Mouse (Mus musculus): ENCODE measurements around the gene Tas1r3.
A peak's percentile ranks its signal among the peaks of the same experiment; 100 is the strongest.

Gene Tas1r3

GRCm38 (mm10) chr4:155886330-155886729 is 23.2 kb upstream of the Tas1r3 start:
- no peak for DNase-seq

DNA sequence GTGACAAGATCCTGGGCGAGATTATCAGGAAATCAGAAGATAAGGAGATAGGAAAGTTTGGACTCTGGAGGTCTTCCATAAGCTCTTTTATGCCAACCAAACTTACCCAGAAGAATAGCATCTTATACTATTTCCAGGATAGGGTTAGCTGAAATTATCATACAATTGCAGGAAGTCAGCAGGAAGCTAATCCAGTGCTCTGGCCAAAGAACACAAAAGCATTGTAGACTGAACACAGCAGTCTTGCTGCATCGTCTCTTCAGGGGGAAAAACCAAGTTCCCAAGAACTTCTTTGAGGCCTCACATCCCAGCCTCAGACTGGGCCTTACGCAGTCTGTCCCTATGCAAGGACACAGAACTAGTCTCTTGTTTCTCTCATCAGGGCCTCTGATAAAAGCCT is 20.4 kb upstream of the Tas1r3 start:
- DNase-seq: no peak

DNA sequence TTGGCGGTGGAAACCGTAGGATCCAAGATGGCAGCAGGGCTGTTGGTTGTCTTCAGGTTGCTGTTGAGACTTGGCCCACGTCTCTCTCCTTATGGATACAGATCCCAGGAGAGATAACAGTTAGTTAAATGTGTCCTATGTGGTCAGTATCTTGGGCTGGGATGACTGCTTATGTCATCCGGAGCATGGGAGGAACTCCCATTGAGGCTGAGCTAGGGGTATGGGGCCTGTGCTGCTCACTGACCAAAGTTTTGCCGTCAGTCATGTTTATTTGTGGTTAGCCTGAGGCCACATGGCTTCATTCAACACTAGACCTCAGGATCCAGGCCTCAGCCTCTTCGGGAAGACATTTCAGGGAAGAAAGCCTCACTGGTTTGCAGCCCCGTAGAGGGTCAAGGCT is 8.2 kb upstream of the Tas1r3 start:
- no peak for DNase-seq

- peak; percentile 97 for DNase-seq
Observed at GRCm38 (mm10) chr4:155869317-155870033, 6.3 kb upstream of the Tas1r3 start, which contains the start of the genes Cptp and Ints11. Gene Cptp, minus strand, starts transcription at chr4:155869440. Gene Ints11, plus strand, starts transcription at chr4:155869546.

DNA sequence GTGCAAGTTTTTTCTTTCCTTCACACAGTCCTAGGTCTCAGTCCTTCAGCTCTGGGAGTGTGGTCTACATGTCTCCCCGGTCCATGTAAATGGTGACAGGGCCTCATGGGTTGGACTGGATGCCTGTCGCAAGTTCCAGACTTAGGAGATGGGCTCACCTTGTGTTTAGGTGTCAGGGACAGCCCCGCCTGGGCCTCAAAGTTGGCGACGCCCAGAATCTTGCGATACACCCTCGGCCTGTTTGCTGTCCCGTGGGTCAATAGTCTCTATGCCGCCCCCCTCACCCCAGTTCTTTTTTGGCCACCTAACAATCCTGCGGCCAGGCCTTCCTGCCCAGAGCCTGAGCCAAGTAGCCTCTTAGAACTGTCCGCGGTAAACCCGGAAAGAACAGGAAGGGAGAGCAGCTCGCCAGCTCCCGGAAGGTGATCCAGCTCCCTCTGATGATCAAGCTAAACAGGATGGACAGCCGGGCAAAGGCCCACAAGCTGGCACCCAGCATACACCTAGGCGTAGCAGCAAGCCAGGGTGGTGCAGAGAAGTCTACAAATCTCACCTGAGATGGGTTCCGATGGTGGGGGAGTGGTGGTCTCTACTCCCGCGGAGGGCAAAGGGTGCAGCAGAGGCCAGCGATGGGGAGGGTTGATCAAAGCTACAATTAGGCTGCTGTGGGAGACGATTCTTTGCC is 5.6 kb upstream of the Tas1r3 start:
- DNase-seq: no peak

DNA sequence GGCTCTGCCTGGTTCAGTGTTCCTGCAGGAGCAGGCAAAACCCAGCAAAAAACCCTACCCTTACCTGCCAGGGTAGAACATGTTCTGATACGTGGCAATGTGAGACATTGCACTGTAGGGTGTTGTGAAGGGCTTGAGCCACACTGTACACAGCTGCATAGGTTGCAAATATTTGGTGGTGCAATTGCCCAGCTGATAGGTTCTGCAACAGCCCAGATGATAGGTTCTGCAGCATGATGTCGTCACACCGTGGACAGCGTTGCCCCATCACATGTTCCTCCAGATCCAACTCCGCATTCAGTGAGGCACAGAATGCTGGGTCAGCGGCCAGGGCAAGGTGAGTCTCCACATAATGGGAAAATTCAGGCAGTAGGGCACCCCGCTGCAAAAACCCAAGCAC is 1.4 kb downstream of the Tas1r3 start:
- no peak for DNase-seq

- peak; percentile 85 for DNase-seq
Observed at GRCm38 (mm10) chr4:155859318-155859717, 3.8 kb downstream of the Tas1r3 start.

- DNase-seq: no peak
Observed at GRCm38 (mm10) chr4:155856881-155857280, 6.3 kb downstream of the Tas1r3 start.

DNA sequence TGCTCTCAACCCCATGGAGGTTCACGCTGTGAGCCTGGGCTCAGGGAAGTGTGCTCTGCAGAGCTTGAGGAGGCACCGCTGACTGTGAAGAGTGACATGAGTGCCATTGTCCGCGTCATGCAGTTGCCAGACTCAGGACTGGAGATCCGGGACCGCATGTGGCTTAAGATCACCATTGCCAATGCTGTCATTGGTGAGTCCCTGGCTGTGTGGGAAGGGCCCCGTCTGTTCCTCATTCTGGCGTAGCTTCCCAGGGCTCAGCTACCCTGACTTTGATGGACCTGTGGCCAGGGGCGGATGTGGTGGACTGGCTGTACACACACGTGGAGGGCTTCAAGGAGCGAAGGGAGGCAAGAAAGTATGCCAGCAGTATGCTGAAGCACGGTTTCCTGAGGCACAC is 7.1 kb downstream of the Tas1r3 start:
- DNase-seq: no peak

DNA sequence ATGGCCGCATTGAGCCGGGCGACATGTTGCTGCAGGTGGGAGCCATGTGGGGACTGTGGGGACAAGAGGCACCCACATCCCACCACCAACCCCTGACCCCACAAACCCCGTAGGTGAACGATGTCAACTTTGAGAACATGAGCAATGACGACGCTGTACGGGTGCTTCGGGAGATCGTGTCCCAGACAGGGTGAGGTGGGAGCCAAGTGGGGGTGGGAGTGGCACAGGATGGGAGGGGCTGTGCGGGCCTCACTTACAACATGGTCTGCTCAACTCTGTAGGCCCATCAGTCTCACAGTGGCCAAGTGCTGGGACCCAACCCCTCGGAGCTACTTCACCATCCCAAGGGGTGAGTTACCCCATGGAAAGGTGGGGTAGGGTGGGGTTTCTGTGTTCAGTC is 8.2 kb downstream of the Tas1r3 start:
- no peak for DNase-seq

DNA sequence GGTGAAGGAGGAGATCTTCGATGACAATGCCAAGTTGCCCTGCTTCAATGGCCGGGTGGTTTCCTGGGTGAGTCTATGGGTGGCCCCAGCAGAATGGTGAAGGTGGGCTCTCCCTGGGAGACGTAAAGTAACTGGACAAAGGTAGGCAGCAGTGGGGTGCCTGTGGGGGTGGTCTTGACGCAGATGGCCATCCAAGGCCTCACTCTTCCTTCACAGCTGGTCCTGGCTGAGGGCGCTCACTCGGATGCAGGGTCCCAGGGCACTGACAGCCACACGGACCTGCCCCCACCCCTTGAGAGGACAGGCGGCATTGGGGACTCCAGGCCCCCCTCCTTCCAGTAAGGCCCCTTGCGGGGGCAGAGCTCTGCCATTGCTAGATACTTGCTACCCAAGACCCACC is 9.7 kb downstream of the Tas1r3 start:
- DNase-seq: no peak

DNA sequence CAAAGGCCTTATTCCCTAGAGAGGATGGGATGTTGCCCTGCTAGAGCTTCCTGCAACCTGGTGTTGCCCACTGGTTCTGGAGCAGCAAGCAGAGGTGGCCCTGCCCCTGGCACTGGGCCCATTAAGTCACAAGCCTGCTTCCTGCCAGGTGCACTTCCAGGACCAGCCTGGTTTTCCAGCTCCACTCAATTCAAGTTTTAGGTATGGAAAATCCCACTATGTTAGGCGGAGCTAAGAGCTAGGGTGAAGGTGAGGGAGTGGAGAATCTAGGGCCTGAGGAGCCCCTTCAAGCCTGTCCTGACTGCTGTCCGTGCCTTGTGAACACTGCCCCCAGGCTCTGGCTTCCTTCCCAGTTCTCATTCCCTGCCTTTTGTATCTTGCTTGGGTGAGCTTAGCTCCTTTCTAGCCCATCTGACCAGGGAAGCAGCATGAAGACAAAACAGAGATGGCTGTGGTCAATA is 11.2 kb downstream of the Tas1r3 start:
- DNase-seq: no peak

- no peak for DNase-seq
Observed at GRCm38 (mm10) chr4:155851368-155851767, 11.8 kb downstream of the Tas1r3 start.

DNA sequence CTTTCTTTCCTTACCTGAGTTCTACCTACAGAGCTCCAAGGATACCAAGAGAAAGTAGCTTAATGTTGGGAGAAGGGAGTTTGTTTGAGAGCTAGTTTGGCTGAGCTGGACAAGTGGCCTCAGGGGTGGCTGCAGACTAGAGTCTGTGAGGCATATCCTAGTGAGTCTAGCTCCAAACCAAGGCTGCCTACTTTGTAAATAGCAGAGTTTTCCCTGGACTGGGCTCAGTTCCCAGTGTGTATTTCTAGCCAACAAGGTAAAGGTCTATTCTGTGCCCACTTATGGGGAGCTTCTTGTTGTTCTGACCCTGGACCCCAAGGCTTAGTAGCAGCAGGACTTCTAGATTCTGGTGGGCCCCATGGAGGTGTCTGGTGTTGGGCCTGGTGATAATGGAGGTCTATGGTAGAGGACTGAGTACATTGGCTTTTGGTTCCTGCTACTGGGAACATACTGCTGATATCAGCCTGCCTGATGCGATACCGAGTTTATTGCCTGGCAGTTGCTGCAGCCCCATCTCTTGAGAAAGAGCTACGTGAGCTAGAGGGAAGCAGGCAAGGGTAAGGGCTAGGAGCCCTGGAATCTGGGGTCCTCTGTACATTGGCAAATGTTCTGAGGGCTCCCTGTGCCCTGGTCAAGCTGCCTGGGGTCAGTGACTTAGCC is 13.2 kb downstream of the Tas1r3 start:
- DNase-seq: no peak

DNA sequence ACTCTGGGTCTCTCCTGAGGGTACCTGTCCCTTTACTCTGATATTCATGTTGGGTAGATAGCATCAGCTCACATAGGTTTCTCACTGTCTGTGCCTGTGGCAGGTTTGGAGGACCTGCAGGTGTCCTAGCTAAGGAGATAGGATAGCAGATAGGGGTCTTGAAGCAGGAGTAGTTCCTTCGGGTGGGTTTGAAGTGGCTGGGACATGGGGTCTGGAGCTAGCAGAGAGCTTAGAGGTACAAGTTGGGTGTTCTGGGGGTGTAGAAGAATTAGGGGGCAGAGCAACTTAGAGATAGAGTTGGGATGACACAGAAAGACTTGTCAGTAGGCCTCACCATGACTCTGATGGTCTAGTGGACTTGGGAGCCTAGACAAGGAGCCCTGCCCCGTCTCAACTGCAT is 13.8 kb downstream of the Tas1r3 start:
- DNase-seq: no peak

DNA sequence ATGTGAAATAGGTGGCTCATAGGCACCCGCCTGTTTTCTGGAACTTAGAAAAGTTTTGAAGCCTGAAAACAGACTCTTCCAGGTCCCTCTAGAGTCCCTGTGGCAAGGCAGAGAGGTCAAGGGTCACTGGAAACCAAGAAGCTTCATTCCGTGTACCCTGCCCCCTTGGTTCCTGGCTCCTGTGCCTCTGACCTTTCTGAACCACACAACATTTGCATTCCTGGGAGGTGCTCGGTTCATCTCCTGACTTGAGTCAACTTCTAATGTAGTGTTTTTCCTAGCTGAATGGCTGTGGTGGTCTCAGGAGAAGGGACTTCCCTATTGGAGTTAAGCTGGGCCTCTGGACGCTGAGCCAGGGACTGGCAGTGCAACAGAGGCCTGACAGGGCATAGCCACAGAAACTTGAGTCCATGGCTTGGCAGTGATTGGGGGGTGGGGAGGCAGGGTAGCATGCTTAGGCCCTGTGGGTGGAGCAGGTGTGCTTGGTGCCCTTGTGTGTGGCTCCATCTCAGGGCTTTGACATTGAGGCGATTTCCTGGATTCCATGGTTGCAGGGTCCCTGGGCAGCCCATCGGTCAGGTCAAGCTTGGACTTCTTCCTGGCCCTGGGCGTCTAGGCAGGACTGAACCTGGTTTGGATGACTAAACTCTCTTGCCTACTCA is 14.6 kb downstream of the Tas1r3 start:
- DNase-seq: no peak

DNA sequence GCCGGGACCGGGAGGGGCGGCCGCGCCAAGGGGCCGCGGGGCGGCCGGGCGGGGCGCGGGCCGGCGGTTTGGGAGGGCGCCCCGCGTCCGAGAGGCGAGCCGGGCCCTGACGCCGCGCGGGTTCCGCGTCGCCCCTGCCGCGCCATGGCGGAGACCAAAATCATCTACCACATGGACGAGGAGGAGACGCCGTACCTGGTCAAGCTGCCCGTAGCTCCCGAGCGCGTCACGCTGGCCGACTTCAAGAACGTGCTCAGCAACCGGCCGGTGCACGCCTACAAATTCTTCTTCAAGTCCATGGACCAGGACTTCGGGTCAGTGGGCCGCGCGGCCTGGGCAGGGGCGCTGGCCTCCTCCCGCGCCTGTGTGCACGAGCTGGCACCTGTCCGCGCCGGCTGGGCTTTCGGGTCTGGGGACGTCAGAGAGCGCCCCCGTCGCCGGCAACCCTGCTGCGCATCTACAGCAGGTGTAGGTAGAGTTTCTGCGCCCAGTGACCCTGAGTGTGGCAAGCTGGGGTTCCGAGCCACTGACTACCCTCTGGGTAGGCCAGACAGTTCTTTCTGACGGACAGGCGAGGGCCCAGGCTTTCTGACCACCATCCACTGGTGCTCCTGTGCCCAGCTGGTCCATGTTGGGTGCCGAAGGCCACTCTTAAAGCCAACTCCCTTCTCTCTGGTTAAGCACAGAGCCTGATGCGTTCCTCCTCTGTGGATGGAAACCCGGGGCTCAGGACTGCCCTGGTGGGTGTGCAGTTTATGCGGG is 15.4 kb downstream of the Tas1r3 start:
- DNase-seq: peak; percentile 55

- peak; percentile 93 for DNase-seq
Observed at GRCm38 (mm10) chr4:155846871-155847578, 16.1 kb downstream of the Tas1r3 start, which contains the start of gene Dvl1. Gene Dvl1, plus strand, starts transcription at chr4:155847402.

DNA sequence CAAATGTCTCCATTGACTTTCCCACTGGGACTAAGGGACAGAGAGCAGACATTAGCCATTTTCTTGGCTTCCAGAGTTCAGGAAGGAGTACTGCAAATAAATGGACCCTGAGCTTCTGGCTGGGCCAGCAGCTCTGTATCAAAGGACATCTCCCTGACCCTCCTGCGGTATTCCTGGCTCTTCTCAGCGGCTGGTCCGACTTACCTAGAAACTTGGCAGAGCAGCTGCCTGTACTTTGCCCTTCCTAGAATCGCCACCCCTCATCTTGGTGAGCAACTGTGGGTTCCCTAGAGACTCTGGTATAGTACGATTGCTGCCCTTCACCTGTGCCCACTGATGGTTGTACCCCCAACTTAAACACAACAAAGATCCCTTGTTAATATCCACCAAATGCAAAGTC is 19.9 kb downstream of the Tas1r3 start:
- DNase-seq: no peak

DNA sequence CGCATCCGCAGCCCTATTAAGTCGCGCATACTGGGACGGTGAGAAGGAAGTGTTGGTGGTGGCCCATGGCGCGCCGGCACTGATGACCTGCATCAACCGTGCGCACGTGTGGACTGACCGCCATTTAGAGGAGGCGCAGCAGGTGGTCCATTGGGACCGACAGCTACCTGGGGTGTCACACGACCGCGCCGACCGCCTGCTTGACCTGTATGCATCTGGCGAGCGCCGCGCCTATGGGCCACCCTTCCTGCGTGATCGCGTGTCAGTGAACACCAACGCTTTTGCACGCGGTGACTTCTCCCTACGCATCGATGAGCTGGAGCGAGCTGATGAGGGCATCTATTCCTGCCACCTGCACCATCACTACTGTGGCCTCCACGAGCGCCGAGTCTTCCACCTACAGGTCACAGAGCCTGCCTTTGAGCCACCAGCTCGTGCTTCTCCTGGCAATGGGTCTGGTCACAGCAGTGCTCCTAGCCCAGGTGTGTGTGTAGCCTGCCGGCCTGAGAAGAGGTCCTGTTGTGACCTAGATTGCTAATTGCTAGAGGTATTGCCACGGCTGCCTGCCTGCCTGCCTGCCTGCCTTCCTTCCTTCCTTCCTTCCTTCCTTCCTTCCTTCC is 21.4 kb downstream of the Tas1r3 start:
- no peak for DNase-seq

DNA sequence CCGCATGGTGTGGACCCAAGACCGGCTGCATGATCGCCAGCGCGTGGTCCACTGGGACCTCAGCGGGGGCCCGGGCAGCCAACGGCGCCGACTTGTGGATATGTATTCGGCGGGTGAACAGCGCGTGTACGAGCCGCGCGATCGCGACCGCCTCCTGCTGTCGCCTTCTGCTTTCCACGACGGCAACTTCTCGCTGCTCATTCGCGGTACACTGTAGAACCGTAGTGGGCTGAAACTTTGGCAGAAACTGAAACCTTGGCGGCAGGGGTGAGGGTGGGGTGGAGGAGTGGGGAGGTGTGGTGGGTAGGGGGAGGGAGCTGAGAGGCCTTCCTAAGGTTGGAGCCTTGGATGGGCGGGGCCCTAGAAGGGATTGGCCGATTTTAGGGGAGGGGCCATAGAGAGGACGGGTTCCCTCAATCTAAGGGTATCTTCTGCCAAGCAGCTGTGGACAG is 22.1 kb downstream of the Tas1r3 start:
- DNase-seq: peak; percentile 78

Measured in embryo, embryonic 11 days (tissue).